Mouse (Mus musculus) CD4-positive helper T cell, adult 2 months (primary cell): ENCODE data around the gene Gm3047.
"Not testable (repeated sequence)": the region's sequence is repeated elsewhere in the genome, so short reads cannot be mapped to it uniquely, and the experiment has no call there.

Experiments used
- DNase-seq: peaks from one replicate; pipeline ENCODE4 v3.0.0-alpha.2; 2012; ENCODE audit warnings: low read depth, missing footprints, low spot score

Gene Gm3047

DNA sequence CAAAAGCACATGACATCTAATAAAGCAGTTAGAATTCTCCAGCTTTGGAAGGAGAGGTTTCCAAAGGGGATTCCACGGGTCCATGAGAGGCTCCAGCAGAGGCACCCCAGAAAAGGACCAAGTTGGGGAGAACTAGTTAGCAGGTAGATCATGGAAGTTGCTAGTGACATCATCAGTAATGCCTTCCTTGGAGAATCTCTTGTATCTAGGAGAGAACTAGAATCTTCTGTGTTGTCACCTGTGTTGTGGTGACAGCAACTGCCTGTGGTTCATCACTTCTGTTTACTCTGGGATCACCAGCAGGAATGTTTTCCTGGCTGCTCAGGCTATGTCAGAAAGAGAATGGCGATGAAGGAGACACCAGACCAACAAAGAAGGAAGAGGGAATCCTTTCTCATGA, at the start of gene Gm3047:
Gene Gm3047, plus strand, starts transcription at position 301 of the 400 bp plus-strand sequence.
- DNase-seq: not testable (repeated sequence)
